Mouse (Mus musculus) limb, embryonic 14.5 days (tissue): ENCODE results near the gene Rhox1. TPM values are rescaled to one million over a fixed set of nuclear protein-coding genes. Genes with fewer than 3 reads are reported as not detected.
"Not testable (repeated sequence)": the region's sequence is repeated elsewhere in the genome, so short reads cannot be mapped to it uniquely, and the experiment has no call there.

Source experiments
- ATAC-seq: fragments of 200-750 bp; cut with Nextera tagmentation; 2 replicates; pipeline ENCODE4 v1.8.0; 2017; ENCODE audit warnings: low read depth, moderate number of reproducible peaks, moderate TSS enrichment; ENCODE audit not compliant: low FRiP score
- DNase-seq: peaks from one replicate; pipeline ENCODE4 v3.0.0-alpha.2; 2015; ENCODE audit warnings: low spot score
- H3K27ac ChIP-seq: fragments of 300-500 bp; sonication (generic); replicated peaks from 2 replicates; pipeline ENCODE4 v1.5.1; 2014; ENCODE audit warnings: low read depth, mild to moderate bottlenecking, low read length, moderate library complexity, mixed read lengths
- H3K27me3 ChIP-seq: fragments of 300-500 bp; sonication (generic); 2 replicates; pipeline ENCODE4 v1.6.1; 2014; ENCODE audit warnings: low read length, mixed read lengths; ENCODE audit not compliant: control insufficient read depth, insufficient read depth
- H3K36me3 ChIP-seq: fragments of 300-500 bp; sonication (generic); 2 replicates; pipeline ENCODE4 v1.6.1; 2014; ENCODE audit warnings: mild to moderate bottlenecking, low read length, moderate library complexity, mixed read lengths; ENCODE audit not compliant: control insufficient read depth, insufficient read depth
- H3K4me1 ChIP-seq: fragments of 300-500 bp; sonication (generic); 2 replicates; pipeline ENCODE4 v1.6.1; 2014; ENCODE audit warnings: antibody characterized with exemption, low read length, mixed read lengths; ENCODE audit not compliant: control insufficient read depth, insufficient read depth
- H3K4me2 ChIP-seq: fragments of 300-500 bp; sonication (generic); replicated peaks from 2 replicates; pipeline ENCODE4 v1.6.1; 2014; ENCODE audit warnings: low read depth, mild to moderate bottlenecking, low read length, moderate library complexity; ENCODE audit not compliant: severe bottlenecking
- H3K4me3 ChIP-seq: fragments of 300-500 bp; sonication (generic); replicated peaks from 2 replicates; pipeline ENCODE4 v1.5.1; 2014; ENCODE audit warnings: low read length
- H3K9ac ChIP-seq: fragments of 300-500 bp; sonication (generic); 2 replicates; pipeline ENCODE4 v1.6.1; 2014; ENCODE audit warnings: mild to moderate bottlenecking, low read depth, low read length, moderate library complexity; ENCODE audit not compliant: severe bottlenecking
- H3K9me3 ChIP-seq: fragments of 300-500 bp; sonication (generic); 2 replicates; pipeline ENCODE4 v1.6.1; 2016; ENCODE audit warnings: low read length; ENCODE audit not compliant: control insufficient read depth
- POLR2A ChIP-seq: fragments of 200-500 bp; IDR thresholded peaks from 2 replicates; pipeline ENCODE4 v1.8.0; 2012; ENCODE audit warnings: inconsistent platforms, mild to moderate bottlenecking, moderate library complexity, borderline replicate concordance; ENCODE audit not compliant: insufficient read depth, insufficient read length; ENCODE audit errors: extremely low read depth
- WGBS: fragments of 180-500 bp; shearing (Covaris S2); extraction: QIAGEN DNeasy Blood & Tissue Kit; methylation state at CpG from one replicate; pipeline ENCODE4 v1.1.7; 2014; 5-methylcytosine and 5-hydroxymethylcytosine counted together
- polyA plus RNA-seq, 2 experiments: library from polyadenylated mRNA; depleted of rRNA in 1 of 2; stranded (reverse) in 1 of 2; unstranded in 1 of 2; fragments of >200 nt; fragmentation: Nextera tagmentation in 1 of 2; extraction: Ambion mirVana in 1 of 2; gene quantifications; 2 replicates each; pipeline versions ENCODE4 v1.2.1 to v1.2.3; 2012 to 2014

Gene Rhox1
- polyA plus RNA-seq, 2 experiments: not detected

DNA sequence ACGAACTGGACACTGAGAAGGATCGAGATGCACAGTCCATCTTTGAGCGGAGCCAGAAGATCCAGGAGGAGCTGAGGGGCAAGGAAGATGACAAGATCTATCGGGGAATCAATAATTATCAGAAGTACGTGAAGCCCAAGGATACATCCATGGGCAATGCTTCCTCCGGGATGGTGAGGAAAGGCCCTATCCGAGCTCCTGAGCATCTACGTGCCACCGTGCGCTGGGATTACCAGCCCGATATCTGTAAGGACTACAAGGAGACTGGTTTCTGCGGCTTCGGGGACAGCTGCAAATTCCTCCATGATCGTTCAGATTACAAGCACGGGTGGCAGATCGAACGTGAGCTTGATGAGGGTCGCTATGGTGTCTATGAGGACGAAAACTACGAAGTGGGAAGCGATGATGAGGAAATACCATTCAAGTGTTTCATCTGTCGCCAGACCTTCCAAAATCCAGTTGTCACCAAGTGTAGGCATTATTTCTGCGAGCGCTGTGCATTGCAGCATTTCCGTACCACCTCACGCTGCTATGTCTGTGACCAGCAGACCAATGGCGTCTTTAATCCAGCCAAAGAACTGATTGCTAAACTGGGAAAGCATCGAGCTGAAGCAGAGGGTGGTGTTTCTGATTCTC lies 30.2 kb downstream of the Rhox1 start:
- DNase-seq (no peak), ATAC-seq (no peak)
- no peak for TF ChIP-seq POLR2A
- Histone ChIP-seq H3K4me2 (peak overlapping the region; percentile 51), H3K36me3 (no peaks in the 10 kb centered on the region; the same call in 1 of the 2 replicates), H3K4me1 (no peaks in the 10 kb centered on the region), H3K9ac (peak overlapping the region; percentile 58), H3K4me3 (peak overlapping the region; percentile 50), H3K27me3 (no peaks in the 10 kb centered on the region), H3K9me3 (no peaks in the 10 kb centered on the region), H3K27ac (no peak overlapping the region; the same call in 1 of the 2 replicates)
- WGBS: 36% methylated on average over 28 of the region's 28 CpGs

DNA sequence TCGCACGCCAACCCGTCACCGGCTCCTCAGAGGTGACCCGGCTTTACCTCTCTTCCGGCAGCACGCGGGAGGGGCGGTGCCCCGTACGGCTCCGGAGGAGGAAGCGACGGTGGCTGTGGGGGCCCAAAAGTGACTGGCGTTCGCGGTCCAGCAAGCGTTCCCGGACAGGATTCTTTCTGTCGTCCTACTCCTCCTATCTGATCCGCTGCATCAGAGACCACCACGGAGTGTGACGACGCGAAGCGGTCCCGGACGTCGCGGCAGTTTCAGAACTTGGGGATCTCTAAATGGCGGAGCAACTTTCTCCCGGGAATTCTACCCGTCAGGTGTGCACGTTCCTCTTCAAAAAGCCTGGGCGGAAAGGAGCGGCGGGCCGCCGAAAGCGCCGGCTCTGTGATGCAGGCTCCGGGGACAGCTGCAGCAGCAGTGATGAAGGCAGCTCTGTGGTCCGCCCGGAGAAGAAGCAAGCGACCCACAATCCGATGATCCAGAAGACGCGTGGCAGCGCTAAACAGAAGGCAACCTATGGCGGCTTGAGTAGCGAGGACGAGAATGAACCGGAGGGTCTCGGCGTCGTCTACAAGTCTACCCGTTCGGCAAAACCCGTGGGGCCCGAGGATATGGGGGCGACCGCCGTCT lies 30.8 kb downstream of the Rhox1 start, which contains the start of the genes Ndufa1 and Rnf113a1:
TSS of gene Ndufa1 (minus strand) at position 59 of the 639 bp plus-strand sequence.
TSS of gene Rnf113a1 (plus strand) at position 141 of the 639 bp plus-strand sequence.
- Histone ChIP-seq H3K36me3 (no peaks in the 10 kb centered on the region; the same call in 1 of the 2 replicates), H3K4me2 (peak within 1 kb of the TSS; percentile 51), H3K9ac (peak within 1 kb of the TSS; percentile 58), H3K4me1 (no peaks in the 10 kb centered on the region), H3K27ac (no peak within 1 kb of the TSS; the same call in 1 of the 2 replicates), H3K4me3 (peak within 1 kb of the TSS; percentile 50), H3K27me3 (no peaks in the 10 kb centered on the region), H3K9me3 (no peaks in the 10 kb centered on the region)
- DNase-seq (peak; percentile 71), ATAC-seq (peak; percentile 90)
- no peak for TF ChIP-seq POLR2A
- WGBS: 29% methylated on average over 59 of the region's 63 CpGs

DNA sequence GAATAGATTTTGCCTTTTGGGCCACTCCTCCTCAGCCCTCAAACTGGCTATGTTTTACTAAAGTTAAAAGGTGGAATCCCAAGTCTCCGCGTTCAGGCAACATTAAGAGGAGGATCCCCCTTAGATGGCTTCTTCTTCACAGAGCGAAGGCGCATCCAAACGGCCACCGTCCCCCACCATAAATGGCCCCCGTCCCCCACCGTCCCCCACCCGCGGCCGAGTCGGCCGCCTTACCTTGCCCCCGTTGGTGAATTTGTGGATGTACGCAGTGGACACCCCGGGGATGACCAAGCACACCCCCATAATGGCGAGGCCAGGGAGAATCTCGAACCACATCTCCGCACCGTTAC lies 31.3 kb downstream of the Rhox1 start:
- Histone ChIP-seq H3K27ac (no peak overlapping the region), H3K9ac (peak overlapping the region; percentile 58), H3K4me3 (peak overlapping the region; percentile 50), H3K4me2 (peak overlapping the region; percentile 51), H3K4me1 (no peaks in the 10 kb centered on the region), H3K27me3 (no peaks in the 10 kb centered on the region), H3K9me3 (no peaks in the 10 kb centered on the region), H3K36me3 (no peaks in the 10 kb centered on the region; the same call in 1 of the 2 replicates)
- 35% methylated on average over 17 of the region's 20 CpGs for WGBS
- ATAC-seq: peak; percentile 38; the same call in 1 of the 2 replicates
- TF ChIP-seq POLR2A: no peak
- no peak for DNase-seq

DNA sequence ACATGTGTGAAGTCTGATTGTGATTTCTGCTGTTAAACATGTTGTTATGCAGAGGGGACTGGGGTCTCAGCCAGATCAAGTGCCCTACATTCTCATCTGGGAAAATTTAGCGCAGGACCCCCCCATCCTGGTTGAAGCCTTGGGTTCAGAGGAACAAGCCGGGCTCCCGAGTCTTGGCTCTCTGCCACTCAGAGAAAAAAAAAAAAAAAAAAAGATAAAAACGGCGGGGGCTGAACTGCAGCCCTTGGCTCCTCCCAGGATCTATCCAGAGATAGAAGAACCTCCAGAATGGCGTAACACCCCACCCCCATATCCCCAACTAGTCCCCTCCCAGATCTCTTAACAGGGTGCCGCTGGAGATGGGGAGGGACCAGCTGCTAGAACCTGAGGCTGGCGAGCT lies 37.7 kb downstream of the Rhox1 start:
- not testable (repeated sequence) for DNase-seq, H3K9me3 ChIP-seq

DNA sequence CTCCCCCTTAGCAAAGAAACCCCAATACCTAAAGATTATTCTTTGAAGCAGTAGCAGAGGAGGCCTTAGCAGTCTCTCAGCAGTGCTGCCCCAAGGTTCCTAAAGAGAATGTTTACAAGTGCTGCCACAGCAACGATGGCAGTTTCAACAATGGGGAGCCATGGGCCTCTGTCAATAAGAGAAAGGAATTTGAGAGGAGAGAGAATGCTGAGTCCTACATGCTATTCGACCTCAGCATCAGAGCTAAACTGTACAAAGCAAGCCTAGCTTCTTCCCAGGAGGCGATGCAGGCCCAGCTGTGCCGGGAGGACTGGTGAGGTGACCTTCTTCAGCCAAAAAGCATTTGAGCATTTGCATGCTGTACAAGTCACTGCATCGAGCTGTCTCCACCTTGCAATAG lies 53.3 kb downstream of the Rhox1 start, which contains the start of gene Akap14:
TSS of gene Akap14 (minus strand) at position 101 of the 400 bp plus-strand sequence.
- no peak for TF ChIP-seq POLR2A
- ATAC-seq: no peak
- Histone ChIP-seq H3K36me3 (no peaks in the 10 kb centered on the region), H3K9ac (no peak within 1 kb of the TSS), H3K4me2 (no peak within 1 kb of the TSS), H3K27ac (no peak within 1 kb of the TSS), H3K9me3 (no peaks in the 10 kb centered on the region), H3K4me3 (no peak within 1 kb of the TSS), H3K27me3 (no peaks in the 10 kb centered on the region), H3K4me1 (no peaks in the 10 kb centered on the region)
- no peak for DNase-seq
- WGBS: 59% methylated on average over 5 of the region's 5 CpGs

More for the DNA sequence above, 37.7 kb downstream of the Rhox1 start:
- 75% methylated on average over 8 of the region's 8 CpGs for WGBS
- H3K9ac ChIP-seq, H3K4me3 ChIP-seq, H3K4me1 ChIP-seq, ATAC-seq, H3K27me3 ChIP-seq, H3K36me3 ChIP-seq, H3K27ac ChIP-seq, H3K4me2 ChIP-seq: not testable (repeated sequence)
